Mouse (Mus musculus) heart, embryonic 13.5 days (tissue): ENCODE measurements around the gene Gse1. TPM values are rescaled to one million over a fixed set of nuclear protein-coding genes. Genes with fewer than 3 reads are reported as not detected.

Experiments
- ATAC-seq: fragments of 200-750 bp; cut with Nextera tagmentation; 2 replicates; pipeline ENCODE4 v1.8.0; 2017; ENCODE audit warnings: moderate TSS enrichment; ENCODE audit not compliant: insufficient number of reproducible peaks, low FRiP score, low TSS enrichment; ENCODE audit errors: extremely low read depth
- H3K27ac ChIP-seq: fragments of 300-500 bp; sonication (generic); replicated peaks from 2 replicates; pipeline ENCODE4 v1.5.1; 2015; ENCODE audit warnings: moderate library complexity, mild to moderate bottlenecking, inconsistent platforms
- H3K27me3 ChIP-seq: fragments of 300-500 bp; sonication (generic); replicated peaks from 2 replicates; pipeline ENCODE4 v1.6.1; 2015; ENCODE audit warnings: mild to moderate bottlenecking, inconsistent platforms
- H3K36me3 ChIP-seq: fragments of 300-500 bp; sonication (generic); 2 replicates; pipeline ENCODE4 v1.6.1; 2015; ENCODE audit warnings: mild to moderate bottlenecking, inconsistent platforms
- H3K4me1 ChIP-seq: fragments of 300-500 bp; sonication (generic); 2 replicates; pipeline ENCODE4 v1.6.1; 2015; ENCODE audit warnings: inconsistent platforms
- H3K4me2 ChIP-seq: fragments of 300-500 bp; sonication (generic); 2 replicates; pipeline ENCODE4 v1.6.1; 2015; ENCODE audit warnings: inconsistent platforms, mild to moderate bottlenecking, moderate library complexity
- H3K4me3 ChIP-seq: fragments of 300-500 bp; sonication (generic); 2 replicates; pipeline ENCODE4 v1.5.1; 2015; ENCODE audit warnings: moderate library complexity, mild to moderate bottlenecking, inconsistent platforms
- H3K9ac ChIP-seq: fragments of 300-500 bp; sonication (generic); 2 replicates; pipeline ENCODE4 v1.6.1; 2015; ENCODE audit warnings: inconsistent platforms, mild to moderate bottlenecking, moderate library complexity
- H3K9me3 ChIP-seq: fragments of 300-500 bp; sonication (generic); 2 replicates; pipeline ENCODE4 v1.6.1; 2016; ENCODE audit warnings: inconsistent platforms
- WGBS: fragments of 180-500 bp; shearing (Covaris S2); methylation state at CpG from one replicate; pipeline ENCODE4 v1.1.7; 2015; ENCODE audit warnings: mixed read lengths; 5-methylcytosine and 5-hydroxymethylcytosine counted together
- polyA plus RNA-seq: library from polyadenylated mRNA; unstranded; fragments of >200 nt; fragmentation: Nextera tagmentation; extraction: Ambion mirVana; gene quantifications from 2 replicates; pipeline ENCODE4 v1.2.1, GENCODE M21; 2015

The Gse1 gene
- polyA plus RNA-seq, 1 experiment from 2014 or later, result 8.5 TPM

DNA sequence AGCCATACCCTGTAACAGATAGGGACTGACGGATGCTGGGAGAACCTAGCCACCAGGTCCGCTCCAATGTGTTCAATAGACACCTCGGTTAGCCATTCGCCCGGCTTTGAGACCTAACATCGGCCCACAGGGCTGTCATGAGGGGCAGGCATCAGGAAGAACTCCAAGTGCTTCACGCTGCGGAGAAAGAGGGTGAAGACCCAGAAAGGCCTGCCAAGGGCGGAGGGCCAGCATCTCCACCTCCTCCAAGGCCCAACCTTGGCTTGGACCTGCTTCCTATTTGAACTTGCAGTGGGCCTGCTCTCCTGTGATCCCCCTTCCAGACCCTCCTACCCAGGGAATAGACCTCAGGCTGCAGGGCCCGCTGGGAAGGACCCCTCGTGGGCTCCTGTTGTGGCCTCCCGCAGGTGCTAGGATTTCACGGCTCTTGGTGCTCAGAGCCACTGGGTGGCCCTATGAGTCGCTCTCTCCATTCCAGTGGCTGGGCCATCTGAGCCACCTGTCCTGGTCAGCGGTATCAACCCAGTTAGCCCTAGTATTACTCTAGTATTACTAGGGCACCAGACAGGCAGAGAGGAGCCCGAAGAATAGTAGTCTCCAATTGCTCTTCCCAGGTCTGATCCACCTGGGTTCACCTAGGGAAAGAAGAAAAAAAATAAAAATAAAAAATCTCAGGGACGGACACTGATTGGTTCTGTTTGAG is 38.0 kb upstream of the Gse1 start:
- Histone ChIP-seq H3K9me3 (no peaks in the 10 kb centered on the region), H3K27ac (peak overlapping the region; percentile 90; the same call in 1 of the 2 replicates), H3K4me1 (peaks cover 48% of the 10 kb centered on the region), H3K27me3 (no peaks in the 10 kb centered on the region), H3K9ac (no peak overlapping the region; the same call in 1 of the 2 replicates), H3K4me3 (no peak overlapping the region), H3K36me3 (no peaks in the 10 kb centered on the region), H3K4me2 (peak overlapping the region; percentile 65; the same call in 1 of the 2 replicates)
- ATAC-seq, result no peak
- WGBS, result 74% methylated on average over 17 of the region's 17 CpGs

DNA sequence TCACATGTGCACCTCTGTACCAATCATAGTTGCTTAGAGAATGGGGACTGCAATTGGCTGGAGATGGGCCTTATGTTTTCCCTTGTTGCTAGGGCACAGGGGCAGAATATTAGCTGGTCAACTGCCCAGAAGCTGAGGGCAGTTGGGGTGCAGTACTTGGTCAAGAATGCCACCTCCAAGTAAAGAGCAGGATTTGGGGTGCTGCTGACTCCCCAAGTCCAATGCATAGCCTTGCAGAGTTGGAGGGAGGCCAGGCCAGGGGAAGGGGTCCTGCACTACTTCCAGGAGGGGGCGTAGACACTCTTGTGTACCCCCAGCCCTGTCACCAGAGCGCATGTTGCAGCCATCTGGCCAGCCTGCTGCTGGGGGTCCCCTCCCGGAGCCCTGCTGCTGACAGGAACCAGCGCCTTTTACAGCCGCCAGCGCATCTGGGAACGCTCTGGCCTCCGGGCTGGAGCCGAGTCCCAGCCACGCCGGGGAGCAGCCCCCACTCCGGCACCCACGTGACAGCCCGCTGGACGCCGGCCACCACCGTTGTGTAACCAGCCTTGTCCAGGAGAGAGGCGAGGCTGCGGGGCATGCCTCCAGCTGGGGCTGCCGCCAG is 37.3 kb upstream of the Gse1 start:
- Histone ChIP-seq H3K36me3 (no peaks in the 10 kb centered on the region), H3K9me3 (no peaks in the 10 kb centered on the region), H3K4me1 (peaks cover 42% of the 10 kb centered on the region), H3K9ac (peak overlapping the region; percentile 74), H3K27me3 (no peaks in the 10 kb centered on the region), H3K4me3 (peak overlapping the region; percentile 32), H3K4me2 (peak overlapping the region; percentile 65), H3K27ac (peak overlapping the region; percentile 90)
- ATAC-seq, result peak; percentile 78
- 29% methylated on average over 20 of the region's 20 CpGs for WGBS

DNA sequence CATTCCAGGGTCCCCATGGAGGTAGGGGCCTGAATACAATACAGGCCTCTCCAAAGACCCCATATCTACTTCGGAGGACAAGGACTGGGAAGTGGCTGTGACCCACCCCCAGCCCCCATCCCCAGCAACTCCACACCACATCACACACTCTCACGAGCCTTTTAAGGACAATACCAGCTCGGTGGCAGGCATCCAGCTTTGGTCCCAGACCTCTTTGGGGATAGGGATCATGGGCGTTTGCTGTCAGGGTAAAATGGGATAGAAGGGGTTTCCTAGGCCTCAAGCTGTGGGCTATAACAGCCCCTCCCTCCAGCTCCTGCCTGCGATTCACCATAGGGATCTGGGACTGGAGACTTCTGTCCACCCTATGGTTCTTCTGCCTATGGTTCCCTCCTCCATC is 36.6 kb upstream of the Gse1 start:
- Histone ChIP-seq H3K9me3 (no peaks in the 10 kb centered on the region), H3K36me3 (no peaks in the 10 kb centered on the region), H3K4me1 (peaks cover 35% of the 10 kb centered on the region), H3K4me2 (peak overlapping the region; percentile 65; the same call in 1 of the 2 replicates), H3K27ac (peak overlapping the region; percentile 90), H3K27me3 (no peaks in the 10 kb centered on the region), H3K9ac (peak overlapping the region; percentile 74; the same call in 1 of the 2 replicates), H3K4me3 (no peak overlapping the region)
- 60% methylated on average over 5 of the region's 5 CpGs for WGBS
- no peak for ATAC-seq

DNA sequence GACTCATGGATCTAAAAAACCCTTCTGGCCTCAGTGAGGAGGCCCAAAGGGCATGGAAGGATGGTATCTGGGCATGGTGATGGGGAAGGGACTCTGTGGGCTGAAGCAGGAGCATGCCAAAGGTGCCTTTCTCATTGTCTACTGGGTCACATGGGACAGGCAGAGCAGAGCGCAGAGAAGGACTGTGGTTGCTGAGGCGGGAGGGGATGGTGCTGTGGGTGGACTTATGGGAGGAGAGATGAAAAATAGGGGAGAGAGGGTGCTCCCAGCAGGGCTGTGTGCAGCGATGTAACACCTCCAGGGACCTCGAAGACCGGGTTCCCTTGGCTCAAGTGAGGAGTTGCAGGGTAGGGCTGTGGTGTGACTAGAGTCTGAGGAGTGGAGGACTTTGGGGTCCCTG is 36.1 kb upstream of the Gse1 start:
- H3K36me3 ChIP-seq, result no peaks in the 10 kb centered on the region
- WGBS, result 88% methylated on average over 5 of the region's 5 CpGs
- H3K27ac ChIP-seq, result 0 out of 2 replicates have a peak overlapping the region, but pooled peaks have one; percentile 90
- no peak overlapping the region for H3K4me2 ChIP-seq
- no peak overlapping the region for H3K4me3 ChIP-seq
- no peaks in the 10 kb centered on the region for H3K9me3 ChIP-seq
- no peak for ATAC-seq
- H3K4me1 ChIP-seq, result peaks cover 32% of the 10 kb centered on the region
- H3K27me3 ChIP-seq, result no peaks in the 10 kb centered on the region
- H3K9ac ChIP-seq, result no peak overlapping the region

DNA sequence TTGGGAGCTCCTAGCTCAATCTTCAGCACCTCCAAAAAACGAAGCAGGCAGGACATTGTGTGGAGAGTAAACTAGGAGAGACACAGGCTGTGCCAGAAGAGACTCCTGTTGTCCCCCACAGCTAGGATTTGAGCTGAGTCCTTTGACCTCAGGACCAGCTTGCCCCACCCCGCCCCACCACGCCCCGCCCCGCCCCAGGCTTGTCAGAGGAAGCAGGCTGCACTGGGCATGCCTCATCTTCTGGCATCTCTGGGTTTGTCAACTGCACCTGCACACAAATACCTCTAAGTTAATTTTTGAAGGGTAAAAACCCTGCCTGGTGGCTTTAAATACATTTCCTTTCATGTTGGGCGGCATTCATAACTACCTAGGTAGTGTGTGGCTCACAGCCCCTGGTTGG is 26.9 kb upstream of the Gse1 start:
- Histone ChIP-seq H3K9me3 (peaks cover 6% of the 10 kb centered on the region), H3K4me2 (no peak overlapping the region), H3K27ac (no peak overlapping the region), H3K4me1 (peaks cover 22% of the 10 kb centered on the region), H3K36me3 (no peaks in the 10 kb centered on the region), H3K4me3 (no peak overlapping the region), H3K27me3 (peaks cover 5% of the 10 kb centered on the region; the same call in 1 of the 2 replicates), H3K9ac (no peak overlapping the region)
- ATAC-seq, result no peak
- WGBS, result 75% methylated on average over 6 of the region's 6 CpGs

DNA sequence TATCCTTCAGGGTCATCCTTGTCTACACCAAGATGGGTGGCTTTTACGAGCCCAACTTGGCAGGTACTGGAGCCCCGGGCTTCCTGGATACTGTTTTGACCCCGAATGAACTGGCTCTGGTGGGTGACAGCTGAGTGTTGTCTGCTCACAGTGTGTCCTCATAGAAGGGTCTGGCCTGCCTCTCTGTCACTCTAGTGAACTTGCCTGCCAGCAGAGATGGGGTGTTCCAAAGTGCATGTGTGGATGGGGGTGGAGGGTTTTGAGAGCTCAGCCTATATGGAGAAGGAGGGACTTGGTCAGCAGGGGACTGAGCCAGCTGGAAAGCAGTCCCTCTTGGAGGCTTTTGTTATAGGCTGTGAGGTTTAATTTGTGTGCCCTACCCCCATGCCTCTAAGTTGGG is 25.7 kb upstream of the Gse1 start:
- H3K9me3 ChIP-seq, result peaks cover 6% of the 10 kb centered on the region
- ATAC-seq, result no peak; the same call in 1 of the 2 replicates
- no peak overlapping the region for H3K4me3 ChIP-seq
- no peak overlapping the region for H3K4me2 ChIP-seq
- H3K27ac ChIP-seq, result no peak overlapping the region
- peaks cover 5% of the 10 kb centered on the region; the same call in 1 of the 2 replicates for H3K27me3 ChIP-seq
- no peak overlapping the region for H3K9ac ChIP-seq
- 23% methylated on average over 3 of the region's 3 CpGs for WGBS
- peaks cover 22% of the 10 kb centered on the region for H3K4me1 ChIP-seq
- no peaks in the 10 kb centered on the region for H3K36me3 ChIP-seq

DNA sequence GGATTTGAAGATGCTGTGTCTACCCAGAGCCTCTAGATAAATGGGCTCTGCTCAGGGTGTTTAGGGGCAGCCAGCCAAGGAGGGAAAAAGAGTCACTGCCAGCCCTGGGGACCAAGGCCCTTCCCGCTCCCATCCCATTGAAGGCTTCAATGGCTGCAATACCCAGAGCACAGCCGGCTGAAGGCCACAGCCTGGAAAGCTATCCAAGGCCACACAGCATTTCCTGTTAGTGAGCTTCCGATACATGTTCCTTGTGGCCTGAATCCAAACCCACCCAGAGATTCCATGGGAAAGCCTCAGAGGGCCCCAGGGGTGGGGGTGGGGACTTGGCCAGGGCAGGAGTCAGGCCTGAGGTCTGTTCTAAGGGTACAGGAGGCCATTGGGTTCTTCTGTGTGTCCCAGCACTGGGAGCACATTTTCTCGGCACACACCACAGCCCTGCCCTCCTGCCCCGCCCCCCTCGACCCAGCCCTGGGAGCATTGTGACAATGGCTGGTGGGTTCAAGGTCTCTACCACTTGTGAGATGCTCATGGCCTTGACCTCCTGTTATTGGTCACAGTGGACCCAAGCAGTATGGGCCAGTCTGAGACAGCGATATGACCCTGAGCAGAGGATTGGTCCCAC is 23.4 kb upstream of the Gse1 start:
- Histone ChIP-seq H3K27me3 (peaks cover 8% of the 10 kb centered on the region; the same call in 1 of the 2 replicates), H3K4me2 (no peak overlapping the region), H3K27ac (no peak overlapping the region), H3K9ac (no peak overlapping the region), H3K36me3 (no peaks in the 10 kb centered on the region), H3K4me1 (peaks cover 22% of the 10 kb centered on the region), H3K9me3 (peaks cover 3% of the 10 kb centered on the region), H3K4me3 (no peak overlapping the region)
- no peak for ATAC-seq
- 61% methylated on average over 7 of the region's 7 CpGs for WGBS

DNA sequence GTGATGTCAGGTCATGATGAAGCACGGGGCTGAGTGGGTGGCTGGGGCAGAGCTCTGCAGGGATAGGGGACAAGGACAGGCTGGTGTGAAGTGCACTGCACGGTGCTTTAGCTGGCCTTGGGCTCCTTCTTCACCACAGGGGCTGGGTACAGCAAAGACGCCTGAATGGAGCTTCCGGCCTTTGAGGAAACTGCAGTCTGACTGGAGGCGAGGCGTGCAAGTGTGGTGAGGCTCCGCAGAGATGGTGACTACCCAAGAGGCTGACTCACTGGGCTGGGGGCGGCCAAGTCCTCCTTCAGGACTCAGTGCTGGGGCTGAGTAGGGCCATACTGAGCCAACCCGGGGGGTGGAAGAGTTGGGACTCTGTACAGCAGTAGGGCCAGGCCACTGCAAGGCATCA is 22.3 kb upstream of the Gse1 start:
- Histone ChIP-seq H3K4me2 (no peak overlapping the region), H3K4me3 (no peak overlapping the region), H3K27me3 (peaks cover 8% of the 10 kb centered on the region; the same call in 1 of the 2 replicates), H3K4me1 (peaks cover 32% of the 10 kb centered on the region), H3K9me3 (no peaks in the 10 kb centered on the region), H3K27ac (no peak overlapping the region), H3K36me3 (no peaks in the 10 kb centered on the region), H3K9ac (no peak overlapping the region)
- ATAC-seq, result no peak
- 77% methylated on average over 9 of the region's 9 CpGs for WGBS

DNA sequence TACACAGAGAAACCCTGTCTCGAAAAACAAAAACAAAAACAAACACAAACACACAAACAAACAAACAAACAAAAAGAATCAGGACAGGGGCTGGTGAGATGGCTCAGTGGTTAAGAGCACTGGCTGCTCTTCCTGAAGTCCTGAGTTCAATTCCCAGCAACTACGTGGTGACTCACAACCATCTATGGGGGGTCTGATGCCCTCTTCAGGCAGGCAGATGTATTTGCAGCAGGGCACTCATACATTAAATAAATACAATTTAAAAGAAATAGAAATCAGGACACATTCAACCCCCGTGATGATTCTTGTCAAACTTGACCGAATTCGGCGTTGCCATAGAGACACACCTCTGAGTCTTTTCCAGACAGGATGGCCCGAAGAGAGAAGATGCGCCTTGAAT is 20.9 kb upstream of the Gse1 start:
- Histone ChIP-seq H3K36me3 (no peaks in the 10 kb centered on the region), H3K4me2 (no peak overlapping the region), H3K9ac (no peak overlapping the region), H3K9me3 (no peaks in the 10 kb centered on the region), H3K27ac (no peak overlapping the region), H3K4me3 (no peak overlapping the region), H3K27me3 (peaks cover 8% of the 10 kb centered on the region; the same call in 1 of the 2 replicates), H3K4me1 (peaks cover 37% of the 10 kb centered on the region)
- WGBS, result 85% methylated on average over 8 of the region's 8 CpGs
- ATAC-seq, result no peak

DNA sequence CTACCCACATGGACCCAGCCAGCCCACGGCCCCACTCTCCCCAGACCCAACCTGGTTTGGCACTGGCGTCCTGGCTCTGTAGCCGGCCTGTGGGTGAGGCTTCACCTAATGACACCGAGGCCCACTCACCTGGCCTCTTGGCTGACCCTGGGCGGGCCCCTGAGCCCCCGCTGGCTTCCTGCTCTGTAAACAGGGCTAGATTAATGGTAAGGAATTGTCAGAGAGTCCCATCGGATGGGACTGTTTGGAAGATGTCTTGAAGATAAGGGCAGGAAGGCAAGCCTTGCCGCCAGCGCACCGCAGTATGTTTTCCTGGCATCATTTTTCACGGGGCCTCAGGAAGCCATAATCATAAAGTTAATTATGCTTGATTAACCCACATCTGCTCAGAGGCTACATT is 20.1 kb upstream of the Gse1 start:
- peaks cover 30% of the 10 kb centered on the region for H3K4me1 ChIP-seq
- peaks cover 8% of the 10 kb centered on the region; the same call in 1 of the 2 replicates for H3K27me3 ChIP-seq
- 67% methylated on average over 11 of the region's 11 CpGs for WGBS
- H3K9ac ChIP-seq, result no peak overlapping the region
- H3K4me2 ChIP-seq, result no peak overlapping the region
- no peaks in the 10 kb centered on the region for H3K9me3 ChIP-seq
- no peak overlapping the region for H3K4me3 ChIP-seq
- no peaks in the 10 kb centered on the region for H3K36me3 ChIP-seq
- no peak overlapping the region for H3K27ac ChIP-seq
- ATAC-seq, result no peak

DNA sequence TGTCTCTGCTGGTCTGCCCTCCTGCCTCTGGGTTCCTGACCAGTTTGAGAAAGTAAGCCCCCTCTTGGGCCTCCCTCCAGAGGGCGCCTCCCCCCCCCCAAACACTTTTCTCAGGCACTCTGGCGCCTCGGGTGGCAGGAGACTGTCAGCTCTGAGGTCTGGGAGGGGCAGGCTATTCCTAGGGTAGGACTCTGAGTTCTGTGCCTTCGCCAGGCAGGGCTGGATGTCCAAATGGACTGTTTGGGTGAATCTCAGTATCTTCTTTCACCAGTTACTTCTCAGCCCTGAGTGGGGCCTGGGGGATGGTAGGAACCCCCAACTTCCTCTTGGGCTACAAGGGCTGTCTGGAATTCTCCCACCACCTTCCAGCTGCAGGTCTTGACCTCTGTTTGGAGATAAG is 16.9 kb upstream of the Gse1 start:
- no peak overlapping the region for H3K4me3 ChIP-seq
- no peak overlapping the region for H3K27ac ChIP-seq
- H3K4me1 ChIP-seq, result peaks cover 44% of the 10 kb centered on the region
- ATAC-seq, result no peak
- H3K4me2 ChIP-seq, result no peak overlapping the region
- no peaks in the 10 kb centered on the region for H3K9me3 ChIP-seq
- H3K27me3 ChIP-seq, result 0 out of 2 replicates have a peak, but pooled peaks cover 3% of the 10 kb centered on the region
- H3K9ac ChIP-seq, result 0 out of 2 replicates have a peak overlapping the region, but pooled peaks have one; percentile 11
- 10% methylated on average over 3 of the region's 4 CpGs for WGBS
- H3K36me3 ChIP-seq, result no peaks in the 10 kb centered on the region
